Comparison of ENCODE assay signal across 9 mouse cellular contexts in the genomic region with DNA sequence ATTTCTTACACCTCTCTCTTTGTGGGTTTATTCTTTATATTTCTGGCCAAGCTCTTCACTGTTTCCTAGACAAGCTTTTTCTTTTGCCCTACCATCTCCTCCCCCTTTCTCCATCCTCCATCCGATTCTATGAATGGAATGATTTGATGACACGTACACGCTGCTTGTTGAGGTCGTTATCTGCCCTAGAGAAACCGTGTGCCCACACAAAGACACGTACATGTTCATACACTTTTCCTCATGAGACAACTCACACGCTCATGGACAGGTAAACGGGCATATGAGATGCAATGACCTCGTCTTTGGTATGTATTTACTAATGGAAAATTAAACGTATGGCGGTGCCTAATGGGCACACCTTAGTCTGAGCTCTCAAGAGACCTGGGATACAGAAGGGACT. TPM values are rescaled to one million over a fixed set of nuclear protein-coding genes. Genes with fewer than 3 reads are reported as not detected.
DNase-seq lines count a peak whose midpoint lies in the region; ATAC-seq and TF ChIP-seq lines count a peak whose summit lies in the region.
"Had no signal": no experiment of that assay in that cellular context is flagged by ENCODE, and none has a peak within 500 bp of the region (broad histone marks: within the 10 kb centered on the region; RNA-seq: fewer than 3 reads in every experiment).

No protein-coding gene starts in this region.

- H3K27ac ChIP-seq in heart, postnatal 0 days (ENCODE audit: low read depth) = peak overlapping the region; percentile 76; the same call in 1 of the 2 replicates
- H3K27ac ChIP-seq in bone marrow, adult 2 months (ENCODE audit: control insufficient read depth, insufficient read depth, low read depth, low read length, poor library complexity) = no peak overlapping the region
- peak overlapping the region; percentile 60 for H3K27ac ChIP-seq in hindbrain, embryonic 12.5 days
- H3K27ac ChIP-seq in midbrain, embryonic 13.5 days = peak overlapping the region; percentile 81

- peak overlapping the region; percentile 92 for H3K4me3 ChIP-seq in heart, postnatal 0 days (ENCODE audit: low read depth, low read length)
- peak overlapping the region; percentile 99 for H3K4me3 ChIP-seq in bone marrow, adult 2 months (replicated peaks; ENCODE audit: control insufficient read depth, low read depth, low read length)
- peak overlapping the region; percentile 49 for H3K4me3 ChIP-seq in hindbrain, embryonic 12.5 days
- H3K4me3 ChIP-seq in midbrain, embryonic 13.5 days (replicated peaks) = peak overlapping the region; percentile 70

- intact Hi-C loops in left cerebral cortex, postnatal 10 days (cut with DNase I) = no loop called here

- no peaks in the 10 kb centered on the region for H3K36me3 ChIP-seq in heart, postnatal 0 days (replicated peaks; ENCODE audit: control insufficient read depth, insufficient read depth, low read length)
- no peaks in the 10 kb centered on the region for H3K36me3 ChIP-seq in hindbrain, embryonic 12.5 days
- peaks cover 12% of the 10 kb centered on the region for H3K36me3 ChIP-seq in midbrain, embryonic 13.5 days

- H3K9ac ChIP-seq in heart, postnatal 0 days (replicated peaks; ENCODE audit: low read depth, low read length) = peak overlapping the region; percentile 71
- peak overlapping the region; percentile 64 for H3K9ac ChIP-seq in hindbrain, embryonic 12.5 days
- peak overlapping the region; percentile 87 for H3K9ac ChIP-seq in midbrain, embryonic 13.5 days (replicated peaks)

- no peaks in the 10 kb centered on the region for H3K27me3 ChIP-seq in heart, postnatal 0 days (ENCODE audit: control insufficient read depth, insufficient read depth, low read length)
- no peaks in the 10 kb centered on the region for H3K27me3 ChIP-seq in hindbrain, embryonic 12.5 days
- no peaks in the 10 kb centered on the region for H3K27me3 ChIP-seq in midbrain, embryonic 13.5 days

- ATAC-seq in heart, postnatal 0 days (ENCODE audit: insufficient read depth, low read depth) = no peak
- peak; percentile 26 for ATAC-seq in hindbrain, embryonic 12.5 days (ENCODE audit: low FRiP score)
- ATAC-seq in midbrain, embryonic 13.5 days = peak; percentile 41

- TF ChIP-seq EP300 in heart, postnatal 0 days (IDR thresholded peaks at IDR 0.05; ENCODE audit: low read depth) = no peak

- no peak for TF ChIP-seq POLR2A in bone marrow, adult 2 months (IDR thresholded peaks at IDR 0.05; ENCODE audit: borderline replicate concordance, control insufficient read depth, low read depth, low read length)

- no peaks in the 10 kb centered on the region for H3K9me3 ChIP-seq in heart, postnatal 0 days (replicated peaks; ENCODE audit: control insufficient read depth, low read length)
- H3K9me3 ChIP-seq in hindbrain, embryonic 12.5 days (replicated peaks) = no peaks in the 10 kb centered on the region
- no peaks in the 10 kb centered on the region for H3K9me3 ChIP-seq in midbrain, embryonic 13.5 days

- H3K4me2 ChIP-seq in heart, postnatal 0 days (ENCODE audit: low read depth, low read length) = peak overlapping the region; percentile 72
- H3K4me2 ChIP-seq in hindbrain, embryonic 12.5 days (replicated peaks) = peak overlapping the region; percentile 55
- peak overlapping the region; percentile 63 for H3K4me2 ChIP-seq in midbrain, embryonic 13.5 days (replicated peaks)

- TF ChIP-seq CTCF in heart, postnatal 0 days (IDR thresholded peaks at IDR 0.05; ENCODE audit: low read depth) = no peak
- TF ChIP-seq CTCF in bone marrow, adult 2 months (IDR thresholded peaks at IDR 0.05; ENCODE audit: control insufficient read depth, insufficient read depth, low read length) = no peak

- DNase-seq in heart, postnatal 0 days (ENCODE audit: low spot score) = no peak
- DNase-seq in heart, adult 11 months = no peak
- DNase-seq in left cerebral cortex, postnatal 10 days (ENCODE audit: extremely low spot score in 1 of 2, low spot score in 2 of 2) = no peak
- DNase-seq in left cerebral cortex, adult 11 months (ENCODE audit: low spot score) = no peak
- no peak for DNase-seq in c-Kit-positive CD71-positive TER-119-positive erythroid progenitor cells, embryonic 14.5 days (ENCODE audit: low spot score)

- WGBS in heart, postnatal 0 days = 70% methylated on average over 11 of the region's 11 CpGs
- 80% methylated on average over 11 of the region's 11 CpGs for WGBS in bone marrow, adult 2 months
- 78% methylated on average over 11 of the region's 11 CpGs for WGBS in hindbrain, embryonic 12.5 days
- WGBS in midbrain, embryonic 13.5 days = 77% methylated on average over 11 of the region's 11 CpGs

- peaks cover 8% of the 10 kb centered on the region; the same call in 1 of the 2 replicates for H3K4me1 ChIP-seq in heart, postnatal 0 days (ENCODE audit: control insufficient read depth, insufficient read depth)
- H3K4me1 ChIP-seq in bone marrow, adult 2 months (ENCODE audit: control insufficient read depth, insufficient read depth, low read length) = peaks cover 2% of the 10 kb centered on the region; the same call in 1 of the 2 replicates
- peaks cover 10% of the 10 kb centered on the region for H3K4me1 ChIP-seq in hindbrain, embryonic 12.5 days
- peaks cover 12% of the 10 kb centered on the region for H3K4me1 ChIP-seq in midbrain, embryonic 13.5 days (replicated peaks)

RNA-seq across cellular contexts. Expression of a gene that starts 0.7 kb away (rescaled TPM):
- total RNA-seq in heart, postnatal 0 days (2014; rRNA removed; ENCODE audit: low replicate concordance) = 2.4 and 9.0 TPM in 2 replicates
- 18.7 and 22.2 TPM in 2 replicates for polyA plus RNA-seq in heart, postnatal 0 days (2015; fragmentation: Nextera tagmentation; extraction: Ambion mirVana)
- 4.0 and 6.2 TPM in 2 replicates for polyA plus RNA-seq in bone marrow, adult 2 months (2011; ENCODE audit: insufficient read depth, insufficient read length, low replicate concordance, missing spikeins)
- polyA plus RNA-seq in hindbrain, embryonic 12.5 days (2016; fragmentation: Nextera tagmentation; extraction: Ambion mirVana) = 14.6 and 17.5 TPM in 2 replicates
- polyA plus RNA-seq in midbrain, embryonic 13.5 days (2015; fragmentation: Nextera tagmentation; extraction: Ambion mirVana) = 20.1 and 22.3 TPM in 2 replicates
- 10 to 100 TPM; 21.4 to 23.7 TPM for total RNA-seq in left cerebral cortex, postnatal 10 days (2021)

RNA-seq across cellular contexts. Expression of a gene that starts 16.9 kb away (rescaled TPM):
- 24.1 and 33.7 TPM in 2 replicates for total RNA-seq in heart, postnatal 0 days (2014; rRNA removed; ENCODE audit: low replicate concordance)
- 54.4 and 61.7 TPM in 2 replicates for polyA plus RNA-seq in heart, postnatal 0 days (2015; fragmentation: Nextera tagmentation; extraction: Ambion mirVana)
- 3.9 and 8.5 TPM in 2 replicates for polyA plus RNA-seq in bone marrow, adult 2 months (2011; ENCODE audit: insufficient read depth, insufficient read length, low replicate concordance, missing spikeins)
- 31.1 and 32.0 TPM in 2 replicates for polyA plus RNA-seq in hindbrain, embryonic 12.5 days (2016; fragmentation: Nextera tagmentation; extraction: Ambion mirVana)
- polyA plus RNA-seq in midbrain, embryonic 13.5 days (2015; fragmentation: Nextera tagmentation; extraction: Ambion mirVana) = 32.6 and 34.2 TPM in 2 replicates
- 10 to 100 TPM; 18.7 to 18.9 TPM for total RNA-seq in left cerebral cortex, postnatal 10 days (2021)

RNA-seq across cellular contexts. Expression of a gene that starts 17.4 kb away (rescaled TPM):
- total RNA-seq in heart, postnatal 0 days (2014; rRNA removed; ENCODE audit: low replicate concordance) = 0.08 and 3.9 TPM in 2 replicates
- polyA plus RNA-seq in heart, postnatal 0 days (2015; fragmentation: Nextera tagmentation; extraction: Ambion mirVana) = 0.68 and 0.88 TPM in 2 replicates
- polyA plus RNA-seq in bone marrow, adult 2 months (2011; ENCODE audit: insufficient read depth, insufficient read length, low replicate concordance, missing spikeins) = not detected in 2 replicates
- polyA plus RNA-seq in hindbrain, embryonic 12.5 days (2016; fragmentation: Nextera tagmentation; extraction: Ambion mirVana) = not detected in 2 replicates
- not detected in 2 replicates for polyA plus RNA-seq in midbrain, embryonic 13.5 days (2015; fragmentation: Nextera tagmentation; extraction: Ambion mirVana)
- total RNA-seq in left cerebral cortex, postnatal 10 days (2021) = not detected
- polyA plus RNA-seq: Patski had no signal

Comparison
In these comparisons a context has a peak if more than half of its experiments do, and no peak if none do; other contexts are left out.
1. H3K4me3 ChIP-seq: peak in every context shown above with its lines; median percentile 99 in bone marrow, adult 2 months; 92 in heart, postnatal 0 days; 70 in midbrain, embryonic 13.5 days; 49 in hindbrain, embryonic 12.5 days.